Mouse (Mus musculus): Measurements from ENCODE around the gene Dhfr.
A peak's percentile ranks its signal among the peaks of the same experiment; 100 is the strongest.

Dhfr gene

GRCm38 (mm10) chr13:92387367-92387766, 32.8 kb downstream of the Dhfr start:
- no peak for DNase-seq (ENCODE audit: low read depth, low spot score)

GRCm38 (mm10) chr13:92393047-92393661, 38.6 kb downstream of the Dhfr start:
- no peak for DNase-seq (ENCODE audit: low read depth, low spot score)

DNA sequence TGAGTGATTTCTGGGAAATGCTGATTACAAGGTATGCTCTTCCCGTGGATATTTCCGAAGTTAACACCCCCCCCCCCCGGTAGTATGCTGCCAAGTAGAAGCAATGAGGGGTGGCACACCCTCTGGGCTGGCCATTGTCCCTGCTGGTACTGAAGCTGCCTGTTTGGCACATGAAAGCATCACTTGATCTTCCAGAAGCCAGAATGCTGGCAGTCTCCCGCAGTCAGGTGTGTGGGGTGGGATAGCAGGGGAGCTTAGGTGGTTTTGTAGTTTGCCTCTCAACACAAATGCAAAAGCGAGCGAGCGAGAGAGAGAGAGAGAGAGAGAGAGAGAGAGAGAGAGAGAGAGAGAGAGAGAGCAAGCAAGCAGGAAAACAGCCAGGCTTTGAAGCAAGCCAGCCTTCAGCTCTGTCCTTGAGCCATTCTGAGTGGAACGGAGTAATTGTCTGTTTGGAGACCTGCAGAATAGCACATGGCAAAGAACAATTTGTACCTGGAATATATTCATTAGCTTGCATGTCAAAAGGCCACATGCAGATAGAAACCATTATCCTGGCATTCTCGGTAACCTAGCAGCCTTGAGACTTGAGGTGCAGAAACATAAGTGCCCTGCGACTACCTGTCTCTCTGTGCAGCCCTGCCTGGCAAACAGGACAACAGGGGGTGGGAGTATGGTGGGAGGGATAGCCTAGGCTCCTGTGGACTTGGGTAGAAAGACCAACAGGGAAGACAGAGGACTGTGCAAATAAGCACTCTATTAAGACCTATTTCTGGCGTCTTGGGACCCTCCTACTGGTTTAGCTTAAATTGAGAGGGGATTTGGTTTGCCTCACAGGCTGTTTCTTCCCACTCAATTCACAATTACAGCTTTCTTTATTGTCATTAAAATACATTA, 44.2 kb downstream of the Dhfr start:
- no peak for DNase-seq (ENCODE audit: low read depth, low spot score)

GRCm38 (mm10) chr13:92402063-92402462, 47.5 kb downstream of the Dhfr start:
- DNase-seq (ENCODE audit: low read depth, low spot score): peak; percentile 39

DNA sequence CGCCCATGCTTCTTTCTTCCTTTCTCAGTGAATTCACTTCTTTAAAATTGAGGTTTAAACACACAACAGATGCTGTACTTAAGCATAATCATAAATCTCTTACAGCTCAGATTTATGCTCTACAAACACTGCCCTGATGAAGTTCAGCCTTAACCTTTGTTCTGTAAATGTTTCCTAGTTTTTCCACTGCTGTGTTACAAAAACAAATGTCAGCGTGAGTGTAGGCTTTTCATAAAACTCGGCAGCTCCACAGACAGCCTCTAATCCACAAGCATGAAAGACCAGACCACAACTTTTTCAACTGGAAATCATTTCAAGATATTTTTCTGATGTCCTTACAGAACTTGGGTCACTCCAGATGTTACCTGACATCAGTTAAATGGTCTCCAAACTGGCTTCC, 49.0 kb downstream of the Dhfr start:
- DNase-seq (ENCODE audit: low read depth, low spot score): no peak

DNA sequence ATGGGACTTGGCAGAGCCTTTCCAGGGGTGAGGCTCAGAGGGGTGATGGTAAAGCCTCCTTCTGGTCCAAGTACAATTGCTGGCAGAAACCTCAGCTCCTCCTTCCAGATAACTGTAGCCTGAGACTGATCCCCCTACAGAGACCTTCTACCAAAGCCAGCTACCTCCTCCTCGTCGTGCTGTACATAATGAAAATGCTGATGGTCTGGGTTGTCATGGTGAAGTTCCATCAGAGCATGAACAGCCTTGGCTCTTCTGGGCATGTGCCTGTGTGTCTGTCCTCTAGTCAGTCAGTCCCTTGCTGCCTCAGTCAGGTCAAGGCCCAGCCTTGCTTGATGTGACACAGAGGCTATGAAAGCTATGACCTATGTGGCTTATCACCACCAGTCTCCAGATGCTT, 56.0 kb downstream of the Dhfr start:
- no peak for DNase-seq (ENCODE audit: low read depth, low spot score)

DNA sequence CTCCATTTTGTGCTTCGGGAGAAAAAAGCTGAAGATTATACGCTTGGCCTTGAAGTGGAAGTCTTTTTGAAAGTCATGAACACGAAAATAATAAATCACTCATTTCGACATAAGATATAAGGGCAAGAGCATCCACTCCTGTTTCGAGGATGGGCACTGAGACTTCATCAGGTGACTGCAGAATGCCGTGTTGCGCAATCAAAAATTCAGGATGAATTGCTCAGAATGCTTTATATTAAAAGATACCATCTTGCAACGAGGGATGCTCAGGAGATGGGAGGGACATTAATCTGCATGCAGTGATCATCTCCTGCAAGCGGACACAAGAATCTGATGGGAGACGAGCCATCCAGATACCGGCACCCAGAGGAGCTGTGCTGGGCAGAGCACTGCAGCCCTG, 65.1 kb downstream of the Dhfr start:
- DNase-seq (ENCODE audit: low read depth, low spot score): no peak

DNA sequence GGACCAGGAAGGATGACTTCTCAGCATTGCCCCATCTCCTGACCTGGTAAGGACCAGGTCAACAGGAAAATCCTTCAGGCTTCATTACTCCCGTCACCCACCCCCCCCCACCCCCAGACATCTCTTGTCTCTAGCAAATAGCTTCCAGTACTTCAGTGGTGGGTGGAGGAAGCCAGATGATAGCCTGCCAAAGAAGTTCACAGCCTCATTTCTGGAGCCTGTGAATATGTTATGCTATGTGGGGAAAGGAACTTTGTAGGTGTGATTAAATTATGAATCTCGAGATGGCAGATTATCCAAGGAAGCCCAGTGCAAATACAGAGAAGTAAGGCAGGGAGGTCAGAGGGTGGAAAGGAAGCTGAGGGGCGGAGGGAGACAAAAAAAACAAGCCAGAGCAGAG, 69.2 kb downstream of the Dhfr start:
- DNase-seq (ENCODE audit: low read depth, low spot score): no peak

DNA sequence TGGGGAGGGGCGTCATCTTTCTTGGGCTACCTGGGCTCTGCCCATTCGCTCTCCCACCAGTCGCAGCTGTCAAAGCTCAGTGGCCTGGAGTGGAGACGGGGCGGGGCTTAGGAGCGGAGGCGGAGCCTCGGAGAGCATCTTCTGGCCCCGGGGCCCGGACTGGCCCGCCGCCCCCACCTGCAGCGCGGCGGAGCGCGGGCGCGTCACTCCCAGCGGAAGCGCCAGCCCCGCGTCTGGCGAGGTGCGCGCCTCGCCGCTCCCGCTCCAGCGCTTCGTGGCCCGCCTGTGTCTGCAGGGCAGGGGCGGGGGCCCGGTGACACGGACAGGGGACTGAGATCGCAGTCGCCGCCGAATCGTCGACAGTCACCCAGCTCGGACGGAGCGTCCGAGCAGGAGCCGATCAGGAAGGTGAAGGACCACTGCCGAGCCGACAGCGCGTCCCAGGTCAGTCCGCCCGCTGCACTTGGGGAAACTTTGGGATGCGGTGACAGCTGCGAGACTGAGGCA, 71.3 kb downstream of the Dhfr start, which contains the start of gene Ankrd34b:
TSS of gene Ankrd34b (plus strand) at position 139 of the 507 bp plus-strand sequence.
- peak; percentile 86 for DNase-seq (ENCODE audit: low read depth, low spot score)

DNA sequence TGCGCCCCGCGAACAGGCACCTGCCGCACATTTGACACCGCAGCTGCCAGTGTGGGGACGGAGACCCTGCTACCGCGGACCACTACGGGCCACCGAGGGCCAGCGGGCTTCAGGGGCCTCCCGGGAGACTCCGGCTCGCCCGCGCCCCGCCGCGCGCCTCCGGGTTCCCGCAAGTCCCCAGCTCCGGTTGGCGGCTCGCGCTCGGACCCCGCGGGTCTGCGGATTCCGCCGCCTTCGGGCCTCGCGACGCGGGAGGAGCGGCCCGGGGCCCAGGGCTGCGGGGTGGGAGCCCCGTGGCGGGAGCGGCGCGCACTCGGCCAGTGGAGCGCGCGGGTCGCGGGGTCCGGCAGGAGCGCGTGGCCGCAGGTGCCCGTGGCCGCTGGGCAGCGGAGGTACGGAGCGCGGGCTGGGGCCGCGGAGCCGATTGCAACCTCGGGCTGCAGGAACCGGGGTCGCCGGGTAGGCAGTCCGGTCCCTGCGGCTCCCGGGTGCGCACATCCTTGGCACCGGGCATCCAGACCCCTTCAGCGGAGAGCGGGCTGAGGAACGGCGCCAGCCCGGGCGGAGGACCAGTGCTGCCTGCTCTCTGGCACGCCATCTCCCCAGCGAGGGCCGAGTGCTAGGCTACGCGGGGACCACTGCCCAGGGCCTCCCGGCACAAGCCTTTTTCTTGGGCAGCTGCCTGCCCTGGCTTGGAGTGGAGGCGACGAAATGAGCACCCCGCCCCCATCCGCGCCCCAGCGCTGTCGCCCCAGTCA, 71.9 kb downstream of the Dhfr start:
- DNase-seq (ENCODE audit: low read depth, low spot score): peak; percentile 51

- no peak for DNase-seq (ENCODE audit: low read depth, low spot score)
These were observed 72.9 kb downstream of the Dhfr start for GRCm38 (mm10) chr13:92427351-92427855.

Data from ZHBTc4 (cell line).